Mouse (Mus musculus) spleen, postnatal 36 days (tissue): Measurements from ENCODE around the gene Nckipsd.
A peak's percentile ranks its signal among the peaks of the same experiment; 100 is the strongest.

ENCODE experiments used
- DNase-seq, 2 experiments: peaks; one replicate each; pipeline ENCODE4 v3.0.0; 2022; ENCODE audit warnings: low spot score in 2 of 2, mixed read lengths in 1 of 2

Nckipsd gene

GRCm38 (mm10) chr9:108799564-108799963, 8.6 kb upstream of the Nckipsd start:
- DNase-seq, result no peak

GRCm38 (mm10) chr9:108805768-108806167, 2.4 kb upstream of the Nckipsd start:
- DNase-seq, result peak in 1 of 2 experiments; percentile 29

GRCm38 (mm10) chr9:108806379-108806778, 1.8 kb upstream of the Nckipsd start:
- no peak for DNase-seq

- DNase-seq, result no peak
Observed at GRCm38 (mm10) chr9:108806831-108807230, 1.3 kb upstream of the Nckipsd start.

- peak in 1 of 2 experiments; percentile 43 for DNase-seq
Observed at GRCm38 (mm10) chr9:108807674-108808073, 494 bp upstream of the Nckipsd start.

- no peak for DNase-seq
Observed at GRCm38 (mm10) chr9:108809188-108809587, 1.0 kb downstream of the Nckipsd start.

- DNase-seq, result no peak
Observed at GRCm38 (mm10) chr9:108809723-108810122, 1.6 kb downstream of the Nckipsd start.

- DNase-seq, result no peak
Observed at GRCm38 (mm10) chr9:108810516-108810915, 2.3 kb downstream of the Nckipsd start.

GRCm38 (mm10) chr9:108815557-108815956, 7.4 kb downstream of the Nckipsd start:
- DNase-seq, result no peak

GRCm38 (mm10) chr9:108819495-108819894, 11.3 kb downstream of the Nckipsd start:
- DNase-seq, result no peak

- no peak for DNase-seq
Observed at GRCm38 (mm10) chr9:108820077-108820476, 11.9 kb downstream of the Nckipsd start.

GRCm38 (mm10) chr9:108824144-108824685, 16.0 kb downstream of the Nckipsd start:
- no peak for DNase-seq

- DNase-seq, result no peak
Observed at GRCm38 (mm10) chr9:108824755-108825413, 16.7 kb downstream of the Nckipsd start.

- no peak for DNase-seq
Observed at GRCm38 (mm10) chr9:108825820-108826699, 17.9 kb downstream of the Nckipsd start, which contains the start of gene Celsr3. Gene Celsr3 (plus strand): TSS chr9:108826320.

GRCm38 (mm10) chr9:108826700-108827340, 18.7 kb downstream of the Nckipsd start:
- DNase-seq, result peak; percentile 50 to 61

GRCm38 (mm10) chr9:108827454-108827853, 19.3 kb downstream of the Nckipsd start:
- no peak for DNase-seq

GRCm38 (mm10) chr9:108827906-108828305, 19.7 kb downstream of the Nckipsd start:
- no peak for DNase-seq

- DNase-seq, result no peak
Observed at GRCm38 (mm10) chr9:108831637-108832036, 23.5 kb downstream of the Nckipsd start.

GRCm38 (mm10) chr9:108832390-108833108, 24.4 kb downstream of the Nckipsd start:
- peak; percentile 82 to 86 for DNase-seq

- DNase-seq, result no peak
Observed at GRCm38 (mm10) chr9:108842989-108843388, 34.8 kb downstream of the Nckipsd start.

- DNase-seq, result no peak
Observed at GRCm38 (mm10) chr9:108845390-108845789, 37.2 kb downstream of the Nckipsd start.
